Mouse (Mus musculus) monocyte, adult 2 months (primary cell): ENCODE results near the gene Cct5.
A peak's percentile ranks its signal among the peaks of the same experiment; 100 is the strongest.

ENCODE experiments used
- DNase-seq, 2 experiments: peaks; one replicate each; pipeline ENCODE4 v3.0.0; 2022; ENCODE audit warnings: low spot score in 2 of 2, low read depth in 1 of 2

Cct5 gene

DNA sequence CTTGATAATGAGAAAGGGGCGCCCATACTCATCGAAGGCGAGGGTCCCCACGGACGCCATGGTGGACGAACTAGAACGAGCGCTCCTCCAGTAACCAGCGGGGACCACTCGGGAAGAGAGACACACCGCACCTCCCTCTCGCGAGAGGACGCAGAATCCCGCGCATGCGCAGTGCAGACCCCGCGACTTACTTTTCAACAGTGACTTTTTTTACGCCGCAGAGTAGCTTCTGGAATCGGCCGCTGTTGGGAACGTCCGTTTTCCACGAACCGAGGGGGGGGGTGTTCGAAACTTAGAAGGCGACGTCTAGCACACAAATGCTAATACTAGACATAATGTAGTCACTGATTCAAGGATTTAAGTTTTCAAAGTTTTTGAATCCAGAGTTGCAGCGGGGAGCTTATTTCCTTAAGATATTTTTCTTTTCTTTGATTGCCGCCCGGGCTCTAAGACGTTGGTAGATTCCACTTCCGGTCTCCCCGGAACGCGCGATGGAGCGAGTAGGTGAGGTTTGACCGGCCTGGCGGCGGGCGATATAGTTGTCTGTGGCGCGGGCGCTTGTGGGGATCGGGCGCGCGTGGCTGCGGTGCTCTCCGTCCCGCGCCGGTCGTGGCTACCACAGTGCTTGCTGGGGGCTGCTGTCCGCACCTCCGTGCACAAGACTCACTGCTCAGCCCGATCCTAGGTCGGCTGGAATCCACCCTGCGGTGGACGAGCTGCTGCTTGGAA lies at the start of gene Cct5, which contains the start of gene Fam173b:
Gene Cct5, minus strand, starts transcription at position 159 of the 729 bp plus-strand sequence.
Gene Fam173b, plus strand, starts transcription at position 207 of the 729 bp plus-strand sequence.
- DNase-seq, result peak; percentile 96 to 99

DNA sequence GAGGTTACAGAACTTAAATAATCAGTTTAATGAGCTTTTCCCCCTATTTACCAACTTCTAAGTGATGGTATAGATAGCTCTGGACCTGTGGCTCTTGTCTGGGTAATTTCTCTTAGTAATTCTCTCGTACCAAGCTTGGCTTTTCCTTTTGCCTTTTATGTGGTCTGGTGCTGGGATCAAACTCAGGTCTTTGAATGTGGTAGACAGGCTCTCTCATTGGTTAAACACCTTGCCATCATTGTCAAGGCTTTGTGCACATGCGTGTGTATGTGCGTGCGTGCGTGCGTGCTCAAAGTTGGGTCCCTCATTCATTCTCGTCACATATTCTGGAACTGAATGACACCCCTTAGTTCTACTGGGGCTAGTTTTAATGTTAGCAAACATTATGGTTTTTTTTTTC lies 49.2 kb upstream of the Cct5 start:
- DNase-seq, result no peak

DNA sequence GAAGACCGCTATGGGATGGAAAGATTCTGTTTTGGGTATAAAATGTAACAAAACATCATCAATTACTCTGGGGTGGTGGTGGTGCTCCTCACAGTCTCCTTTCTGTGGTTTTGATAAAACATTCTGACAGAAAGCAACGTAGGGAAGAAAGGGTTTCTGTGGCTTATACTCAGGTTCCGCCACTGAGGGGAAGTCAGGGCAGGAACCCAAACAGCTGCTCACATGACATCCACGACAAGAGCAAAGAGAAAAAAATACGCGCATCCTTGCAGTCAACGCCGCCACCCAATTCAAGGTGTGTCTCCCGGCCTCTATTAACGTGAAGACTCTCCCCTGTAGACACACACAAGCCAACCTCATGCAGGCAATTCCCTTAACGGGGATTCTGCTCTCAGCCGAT lies 48.1 kb upstream of the Cct5 start:
- DNase-seq, result no peak

DNA sequence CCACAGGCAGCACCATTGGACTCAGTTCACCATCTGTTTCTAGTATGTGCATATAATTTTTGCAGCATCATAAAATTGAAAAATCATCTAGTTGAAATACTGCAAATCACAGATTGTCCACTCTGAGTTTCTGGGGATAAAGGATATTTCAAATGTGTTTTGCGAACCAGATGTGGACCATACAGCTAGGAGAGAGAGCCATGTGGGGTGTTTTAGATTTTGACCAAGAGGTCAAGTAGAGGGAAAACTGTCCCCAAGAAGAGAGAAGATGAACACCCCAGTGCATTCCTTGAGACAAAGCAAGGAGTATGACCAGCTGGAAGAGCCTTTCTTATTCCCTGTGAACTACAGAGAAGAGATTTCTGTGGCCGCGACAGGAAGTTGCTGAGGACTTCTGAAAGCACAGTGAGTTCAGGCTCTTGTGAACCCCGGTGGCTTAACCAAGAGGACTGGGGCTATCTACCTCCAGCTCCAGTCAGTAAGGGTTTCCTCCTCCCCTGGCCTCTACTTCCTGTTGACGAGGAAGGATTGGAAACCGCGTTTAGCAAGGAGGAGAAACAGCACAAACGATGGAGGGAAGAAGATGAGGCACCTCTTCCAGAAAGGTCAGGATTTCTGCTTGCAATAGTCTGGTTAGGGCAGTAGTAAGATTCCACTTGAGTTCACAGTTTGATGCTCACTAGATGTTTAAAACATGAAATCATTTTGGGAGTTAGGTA lies 46.4 kb upstream of the Cct5 start:
- DNase-seq, result no peak

DNA sequence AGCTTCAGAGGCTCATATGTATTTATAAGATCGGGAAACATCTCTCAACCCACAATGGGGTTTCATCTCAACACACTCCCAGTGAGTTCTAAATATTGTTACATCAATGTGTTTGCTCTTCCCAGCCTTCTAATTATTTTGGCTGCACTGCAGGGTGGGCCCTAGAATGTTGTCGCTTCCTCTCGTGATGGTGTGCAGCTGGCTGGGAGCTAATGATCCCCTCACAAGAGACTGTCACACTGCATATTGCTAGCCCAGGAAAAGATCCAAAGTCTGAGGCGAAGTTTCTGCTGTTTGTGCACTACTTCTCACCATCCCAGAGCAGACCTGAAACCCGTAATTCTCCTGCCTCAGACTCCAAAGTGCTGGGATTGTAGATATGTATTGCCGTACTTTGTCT lies 45.6 kb upstream of the Cct5 start:
- no peak for DNase-seq

DNA sequence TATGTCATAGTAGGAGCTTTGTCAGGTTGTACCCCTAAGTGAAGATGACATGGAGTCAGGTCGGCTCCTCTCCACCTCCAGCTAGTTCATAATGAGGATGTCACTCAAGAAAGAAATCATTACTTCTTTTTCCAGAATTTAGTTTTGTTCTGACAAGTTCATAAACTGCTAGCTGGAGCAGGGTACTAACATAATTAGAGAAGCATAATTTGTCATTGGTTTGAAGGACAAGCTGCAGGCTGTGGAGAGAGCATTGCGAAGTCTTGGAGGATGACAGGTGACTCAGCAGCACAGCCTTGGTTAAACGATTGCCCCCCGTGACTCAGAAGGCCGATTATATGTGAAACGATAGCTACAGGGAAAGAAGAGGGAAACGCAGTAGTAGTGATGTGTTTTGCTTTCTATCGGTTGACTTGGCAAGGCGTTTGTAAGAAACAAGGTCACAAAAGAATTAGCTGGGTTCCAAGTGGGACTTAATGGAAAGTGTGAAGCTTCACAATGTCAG lies 34.5 kb upstream of the Cct5 start:
- DNase-seq, result no peak

DNA sequence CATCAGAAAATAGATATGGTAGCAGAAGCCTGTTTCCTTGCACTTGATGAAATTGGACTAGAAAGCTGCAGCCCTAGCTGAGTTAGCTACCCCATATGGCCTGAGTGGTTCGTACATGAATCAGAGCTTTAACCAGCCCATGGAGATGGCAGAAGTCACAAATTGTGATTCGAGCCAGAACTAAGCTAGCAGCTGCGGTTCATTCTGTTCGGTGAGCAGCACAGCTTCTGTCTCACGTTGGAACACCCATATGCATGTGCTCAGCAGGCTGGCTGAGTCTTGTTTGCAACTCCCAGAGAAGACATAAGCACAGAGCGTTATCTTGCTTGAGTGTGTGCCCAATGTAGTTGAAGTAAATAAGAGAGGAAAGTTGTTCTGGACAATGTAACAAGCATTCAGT lies 33.0 kb upstream of the Cct5 start:
- DNase-seq, result no peak

DNA sequence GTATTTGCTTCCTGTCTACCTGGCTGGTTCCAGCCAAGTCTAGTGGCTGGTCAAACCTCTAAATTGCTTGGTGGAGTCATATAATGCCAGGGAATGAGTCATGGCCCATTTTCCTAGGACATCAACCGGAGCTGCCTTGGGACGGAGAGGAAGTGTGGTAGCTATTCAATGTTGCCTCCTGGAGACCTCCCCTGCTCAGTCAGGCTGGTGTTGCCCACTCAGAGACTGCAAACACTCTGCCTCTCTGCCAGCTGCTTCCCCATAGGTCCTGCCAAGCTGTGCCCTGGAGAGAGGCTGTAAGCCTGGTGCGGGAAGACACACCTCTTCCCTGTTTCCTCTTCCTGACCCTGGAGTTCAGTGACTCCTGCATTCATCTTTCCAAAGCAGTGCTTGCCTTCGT lies 30.9 kb upstream of the Cct5 start:
- no peak for DNase-seq

DNA sequence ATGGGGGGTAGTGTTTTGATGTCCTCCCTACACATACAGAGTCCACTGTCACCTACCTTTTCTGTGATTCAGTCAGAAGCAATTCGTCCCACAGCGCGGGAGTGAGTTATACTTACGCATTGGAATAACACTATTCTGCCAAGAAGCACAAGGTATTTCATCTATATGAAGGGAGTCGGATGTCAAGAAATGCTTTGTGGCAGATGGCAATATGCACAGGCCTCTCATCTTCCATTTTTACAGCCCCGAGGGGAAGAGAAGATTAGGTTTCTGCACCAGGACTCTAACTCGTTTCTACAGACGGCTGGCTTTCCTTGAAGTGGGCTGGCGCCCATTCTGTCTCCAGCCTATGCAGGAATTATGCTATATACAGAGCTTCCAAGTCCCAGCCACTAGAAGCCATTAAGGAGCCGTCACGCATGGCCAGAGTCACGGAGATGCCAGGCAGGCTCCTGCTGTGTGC lies 29.8 kb upstream of the Cct5 start:
- DNase-seq, result no peak

DNA sequence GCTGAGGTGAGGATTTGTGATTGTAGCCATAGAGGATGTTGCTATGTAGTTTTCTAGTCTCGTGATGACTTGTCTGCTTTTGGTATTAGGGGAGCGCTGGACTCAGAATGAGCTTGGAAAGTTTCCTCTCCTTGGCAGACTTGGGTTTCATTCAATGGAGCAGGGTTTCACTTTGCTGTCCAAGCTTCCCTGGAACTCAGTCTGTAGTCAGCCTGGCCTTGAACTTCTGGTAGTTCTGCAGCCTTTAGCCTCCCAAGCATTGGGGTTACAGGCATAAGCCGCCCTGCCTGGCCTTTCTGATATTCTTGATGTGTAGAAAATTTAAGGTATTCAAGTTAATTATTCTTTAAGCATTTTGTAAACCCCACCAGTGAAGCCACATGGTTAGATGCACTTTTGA lies 28.0 kb upstream of the Cct5 start:
- no peak for DNase-seq

DNA sequence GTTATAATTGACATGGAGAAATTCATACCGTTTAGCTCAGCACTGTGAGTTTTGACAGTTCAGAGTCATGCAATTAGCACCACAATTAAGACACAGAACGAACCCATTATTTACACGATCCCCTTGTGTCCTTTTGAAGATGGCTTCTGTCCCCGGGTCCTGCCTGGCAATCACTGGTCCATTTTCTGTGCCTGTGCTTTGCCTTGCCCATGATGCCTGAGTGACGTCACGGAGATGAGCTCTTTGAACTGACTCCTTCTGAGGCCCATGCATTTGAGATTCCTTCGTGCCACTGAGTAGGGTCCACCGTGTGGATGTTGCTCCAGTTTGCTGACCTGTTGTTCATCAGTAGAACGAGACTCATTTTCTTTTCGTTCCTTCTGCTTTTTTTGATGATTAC lies 26.6 kb upstream of the Cct5 start:
- no peak for DNase-seq

DNA sequence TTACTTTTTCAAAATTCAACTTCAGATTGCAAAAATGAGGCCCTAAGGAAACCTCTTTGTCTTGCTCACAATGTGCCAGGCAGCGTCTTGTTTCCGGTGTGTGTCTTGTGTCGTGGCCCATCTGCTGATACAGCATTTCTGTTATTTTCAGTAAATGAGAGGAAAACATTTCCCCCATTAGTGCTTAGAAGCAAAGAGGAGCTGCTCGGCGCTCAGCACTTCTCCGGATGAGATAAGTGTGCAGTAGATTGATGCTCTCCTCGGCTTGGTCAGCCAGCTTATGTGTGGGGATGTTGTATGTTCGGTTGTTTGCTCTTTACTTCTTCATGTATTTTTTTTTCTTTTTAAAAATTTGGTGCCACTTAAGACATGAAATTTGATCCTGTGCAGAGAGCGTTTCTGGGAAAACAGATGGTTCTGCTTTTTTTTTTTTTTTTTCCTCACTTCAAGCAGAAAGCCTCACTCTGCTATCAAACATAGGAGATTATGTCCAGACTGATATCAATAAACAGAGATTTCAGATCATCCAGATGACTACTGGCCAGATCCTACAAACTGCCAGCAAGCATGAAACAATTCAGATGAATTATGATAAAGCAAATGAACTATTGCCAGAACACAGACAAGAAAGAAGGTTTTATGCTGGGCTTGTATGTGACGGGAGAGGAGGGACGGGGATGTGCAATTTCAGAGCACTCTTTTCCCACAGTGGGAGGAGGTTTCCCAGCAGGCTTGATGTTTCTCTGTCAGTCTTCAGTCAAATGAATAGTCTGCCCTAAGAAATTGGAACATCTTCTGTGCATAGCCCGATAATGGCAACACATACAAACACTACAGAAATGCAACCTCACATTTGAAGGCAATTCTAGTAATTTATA lies 25.9 kb upstream of the Cct5 start:
- no peak for DNase-seq

DNA sequence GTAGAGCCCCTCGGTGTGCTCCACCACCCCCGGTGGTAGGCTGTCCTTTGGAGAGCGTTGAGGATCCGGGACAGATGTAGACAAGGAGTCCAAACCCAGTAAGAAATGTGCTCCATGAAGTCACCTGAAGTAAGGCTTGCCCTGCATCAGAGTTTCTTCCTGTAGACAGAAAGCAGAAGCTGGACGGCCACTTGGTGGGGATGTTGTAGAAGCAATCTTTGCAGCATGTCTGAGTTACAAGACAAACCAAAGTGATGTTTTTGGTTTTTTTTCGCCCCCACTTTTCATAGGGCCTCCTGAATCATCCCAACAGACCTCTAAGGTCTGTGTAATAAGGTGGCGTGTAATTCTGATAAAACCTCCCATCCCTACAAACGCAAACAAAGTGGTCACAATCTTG lies 17.9 kb upstream of the Cct5 start:
- DNase-seq, result no peak

DNA sequence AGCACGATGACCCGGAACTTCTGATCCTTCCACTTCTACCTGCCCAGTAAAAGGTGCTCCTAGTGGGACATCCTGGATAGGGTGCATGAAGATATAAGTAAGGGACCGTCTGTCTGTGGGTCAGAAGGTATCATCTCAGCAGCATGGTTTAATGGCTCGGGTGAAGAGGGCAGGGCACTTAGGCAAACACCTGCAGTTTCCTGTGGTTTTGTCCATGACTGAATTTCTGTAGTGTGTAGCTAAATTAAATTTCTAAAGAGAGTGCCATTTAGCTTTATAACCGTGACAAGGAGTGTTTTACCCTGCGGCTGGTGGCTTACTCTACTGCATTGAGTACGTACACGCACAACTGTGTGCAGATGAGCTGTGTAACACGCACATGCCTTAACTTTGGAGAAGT lies 15.7 kb upstream of the Cct5 start:
- DNase-seq, result no peak

DNA sequence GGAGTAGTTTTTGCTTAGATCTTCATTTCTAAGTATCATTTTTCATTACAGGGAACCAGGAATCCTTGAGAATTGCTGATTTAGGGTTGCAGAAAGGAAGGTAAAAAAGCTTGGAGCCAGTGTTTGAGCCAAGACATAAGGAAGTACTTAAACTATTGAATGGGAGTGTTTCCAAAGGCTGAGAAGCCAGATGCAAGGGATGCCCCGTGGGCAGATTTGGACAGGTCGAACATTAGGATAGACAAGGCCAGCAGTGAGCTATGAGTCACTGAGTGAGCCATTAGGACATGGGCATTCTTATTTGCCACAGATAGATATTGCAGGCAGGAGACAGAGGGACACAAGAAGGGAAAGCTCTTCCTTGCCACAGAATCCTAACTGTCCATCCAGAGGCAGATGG lies 13.1 kb upstream of the Cct5 start:
- no peak for DNase-seq

DNA sequence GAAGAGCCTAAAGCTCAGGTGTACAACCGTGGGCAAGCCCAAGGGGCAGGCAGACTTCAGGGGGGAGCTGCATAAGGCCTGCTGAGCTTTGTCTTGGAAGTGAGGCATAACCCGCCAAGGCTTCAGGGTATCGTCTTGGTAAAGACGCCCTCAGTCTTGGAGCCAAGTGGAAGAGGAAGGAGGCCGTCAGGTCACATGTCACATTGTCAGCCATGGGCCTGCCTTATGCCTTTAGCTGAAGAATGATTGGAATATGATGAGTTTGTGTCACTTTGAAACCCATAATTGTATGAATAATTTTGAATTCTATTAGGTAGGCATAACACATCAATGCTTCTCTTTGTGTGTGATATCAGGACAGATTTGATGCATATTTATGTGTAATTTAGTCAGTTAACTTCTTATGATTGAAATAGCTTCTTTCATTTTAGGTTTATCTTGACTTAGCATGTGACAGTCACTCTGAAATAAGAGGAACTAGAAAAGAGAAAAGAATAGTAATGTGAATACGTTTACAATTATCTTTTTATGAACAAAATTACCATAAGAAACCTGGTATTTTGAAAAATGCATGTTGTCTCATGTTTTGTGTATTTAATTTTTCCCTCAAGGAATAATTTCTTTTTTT lies 12.3 kb upstream of the Cct5 start:
- no peak for DNase-seq

DNA sequence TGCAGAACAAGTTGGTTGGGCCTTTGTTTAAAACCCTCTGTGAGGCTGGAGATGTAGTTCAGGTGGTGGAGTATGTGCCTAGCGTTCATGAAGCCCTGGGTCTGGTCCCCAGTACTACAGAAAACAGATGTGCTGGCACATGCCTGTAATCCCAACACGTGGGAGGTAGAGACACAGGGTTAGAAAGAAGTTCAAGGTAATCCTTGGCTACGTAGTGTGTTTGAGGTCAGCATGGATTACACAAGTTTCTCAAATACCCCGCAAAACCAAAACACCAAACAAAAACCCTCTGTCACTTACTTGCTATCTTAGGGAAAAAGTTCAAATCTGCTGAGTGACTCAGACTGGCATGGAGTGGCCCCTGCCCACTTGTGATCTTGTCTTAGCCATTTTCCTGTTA lies 10.4 kb upstream of the Cct5 start:
- DNase-seq, result no peak

DNA sequence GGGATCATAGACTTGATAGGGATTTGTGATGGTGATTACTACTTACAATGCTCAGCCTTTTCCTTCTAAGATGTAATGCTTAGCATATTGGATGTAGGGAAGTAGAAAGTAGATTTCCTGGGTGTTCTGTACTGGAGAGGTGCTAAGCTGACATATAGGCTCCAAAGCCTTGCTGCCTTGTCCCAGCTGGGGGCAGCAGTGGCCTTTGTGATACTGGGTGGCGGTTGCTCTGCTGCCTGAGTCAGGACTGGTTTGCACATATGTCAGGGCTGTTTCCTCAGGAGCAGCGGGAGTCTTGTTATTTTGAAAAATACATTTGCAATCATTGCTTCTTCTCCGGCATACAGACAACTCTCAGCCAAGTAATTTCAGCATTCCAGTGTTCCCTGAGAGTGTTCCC lies 9.4 kb upstream of the Cct5 start:
- DNase-seq, result no peak

DNA sequence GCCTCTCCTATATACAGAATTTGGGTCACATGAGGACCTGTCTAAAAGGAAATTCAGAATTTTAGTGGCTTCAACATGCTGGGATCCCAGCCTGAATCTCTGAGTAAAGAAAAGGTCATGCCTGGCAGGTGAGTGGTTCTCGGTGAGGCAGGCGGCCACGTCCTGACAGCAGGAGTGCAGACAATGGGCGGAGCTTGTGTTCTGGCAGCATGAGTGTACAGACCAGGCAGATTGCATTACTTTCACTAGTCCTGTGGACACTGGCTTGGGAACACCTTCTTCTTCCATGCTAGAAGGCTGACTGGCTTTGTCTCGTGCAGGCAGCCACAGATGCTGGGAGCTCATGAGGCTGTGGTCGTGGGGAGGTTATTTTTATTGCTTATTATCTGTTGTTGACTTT lies 5.2 kb upstream of the Cct5 start:
- no peak for DNase-seq

DNA sequence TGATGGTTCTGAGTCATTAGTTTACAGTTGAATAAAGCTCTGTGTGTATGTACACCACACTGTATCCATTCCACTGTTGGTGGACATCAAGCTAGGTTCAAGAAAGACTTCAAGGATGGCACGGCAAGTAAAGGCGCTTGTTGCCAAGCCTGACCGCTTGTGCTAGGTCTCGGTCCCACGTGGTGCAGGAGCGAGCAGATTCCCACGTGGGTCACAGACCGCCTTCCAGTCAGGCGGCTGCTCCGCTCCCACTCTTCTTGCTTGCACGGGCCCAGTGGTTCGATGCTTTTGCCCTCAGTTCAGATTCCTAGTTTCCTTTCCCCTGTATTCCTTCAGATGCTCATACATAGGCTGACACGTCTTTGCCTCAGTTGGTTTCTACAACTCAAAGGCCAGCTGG lies 1.5 kb upstream of the Cct5 start:
- no peak for DNase-seq

DNA sequence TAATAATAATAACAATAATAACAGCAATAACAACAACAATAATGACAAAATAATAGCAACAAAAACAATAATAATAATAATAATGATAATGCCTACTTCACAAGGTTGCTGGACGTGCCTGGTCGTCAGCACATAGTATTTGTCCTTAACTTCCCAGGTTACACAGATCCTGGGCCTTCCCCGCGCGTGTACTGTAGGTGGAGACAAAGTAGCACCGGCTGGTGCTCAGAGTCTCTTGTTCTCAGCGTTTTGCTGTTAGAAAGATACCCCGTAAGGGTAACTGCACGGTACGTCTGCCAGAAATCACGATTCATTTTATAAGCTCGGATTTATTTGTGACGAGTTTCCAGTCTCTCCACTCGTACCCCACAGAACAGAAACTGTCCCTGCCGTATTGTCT lies 822 bp upstream of the Cct5 start:
- no peak for DNase-seq
